Mouse (Mus musculus): ENCODE data around the gene Gimap8.

Gene Gimap8

DNA sequence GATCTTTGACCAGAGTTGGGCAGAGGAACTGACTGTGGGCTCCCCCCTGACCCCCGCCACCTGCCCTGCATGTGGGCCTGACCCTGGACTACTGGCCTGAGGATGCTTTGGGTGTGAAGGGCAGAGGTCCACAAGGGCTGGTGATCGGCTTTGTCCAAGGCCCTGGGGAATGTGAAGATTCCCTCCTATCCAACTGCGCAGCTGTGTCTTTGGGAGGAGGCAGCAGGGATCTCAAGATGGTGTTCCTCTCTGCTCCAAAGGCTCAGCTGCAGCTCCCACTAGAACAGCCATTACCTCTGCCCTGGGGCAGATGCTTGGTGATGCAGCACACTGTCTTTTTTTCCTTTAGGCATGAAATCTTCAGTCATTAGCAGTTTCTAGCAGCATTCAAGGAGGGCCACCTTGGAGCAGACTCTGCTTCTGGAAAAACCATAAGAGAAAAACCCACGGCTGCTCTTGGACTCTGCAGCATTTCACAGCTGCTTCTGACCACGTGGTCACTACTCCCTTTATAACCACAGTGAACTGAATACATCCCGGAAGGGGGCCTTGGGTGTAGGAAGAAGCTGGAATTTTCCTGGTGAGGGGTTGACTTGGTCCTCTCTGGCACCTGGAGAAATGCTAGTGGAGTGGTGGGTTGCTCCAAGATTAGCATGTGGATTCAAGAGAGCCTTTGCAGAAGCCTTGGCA, 9.1 kb upstream of the Gimap8 start:
- no peak for DNase-seq (ENCODE audit: low spot score)

DNA sequence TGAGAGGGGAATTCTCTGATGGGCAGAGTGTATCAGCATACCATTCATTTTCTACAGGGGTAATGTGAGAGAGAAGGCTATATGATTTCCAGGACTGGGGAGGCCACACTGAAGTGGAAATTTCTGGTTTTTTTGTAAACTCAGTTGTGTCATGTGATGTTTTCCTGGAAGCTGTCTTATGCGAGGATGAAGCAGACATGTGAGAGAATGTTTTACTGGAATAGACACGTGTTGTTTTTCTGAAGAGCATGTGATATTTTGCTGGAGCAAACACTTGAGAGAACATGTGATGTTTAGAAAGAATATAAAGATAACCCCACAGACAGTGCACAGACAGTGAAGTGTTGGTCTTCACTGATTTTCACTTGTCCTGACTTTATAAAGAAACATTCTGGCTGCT, 8.5 kb upstream of the Gimap8 start:
- no peak for DNase-seq (ENCODE audit: low spot score)

DNA sequence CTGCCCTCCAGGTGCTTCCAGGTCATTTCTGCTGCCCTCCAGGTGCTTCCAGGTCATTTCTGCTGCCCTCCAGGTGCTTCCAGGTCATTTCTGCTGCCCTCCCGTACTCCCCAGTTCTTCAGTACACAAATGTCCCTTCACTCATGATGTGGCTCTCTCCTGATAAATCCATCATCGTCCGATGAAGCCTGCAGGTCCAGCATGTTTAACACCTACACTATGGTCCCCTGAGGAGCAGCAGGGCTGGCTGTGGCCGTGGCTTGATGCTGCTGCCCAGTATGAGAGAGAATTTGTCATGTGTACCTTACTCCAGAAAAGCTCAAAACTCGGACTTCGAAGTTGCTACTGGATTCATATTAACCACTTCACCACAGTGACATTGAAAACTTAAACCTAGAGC, 5.6 kb upstream of the Gimap8 start:
- DNase-seq (ENCODE audit: low spot score) = no peak

DNA sequence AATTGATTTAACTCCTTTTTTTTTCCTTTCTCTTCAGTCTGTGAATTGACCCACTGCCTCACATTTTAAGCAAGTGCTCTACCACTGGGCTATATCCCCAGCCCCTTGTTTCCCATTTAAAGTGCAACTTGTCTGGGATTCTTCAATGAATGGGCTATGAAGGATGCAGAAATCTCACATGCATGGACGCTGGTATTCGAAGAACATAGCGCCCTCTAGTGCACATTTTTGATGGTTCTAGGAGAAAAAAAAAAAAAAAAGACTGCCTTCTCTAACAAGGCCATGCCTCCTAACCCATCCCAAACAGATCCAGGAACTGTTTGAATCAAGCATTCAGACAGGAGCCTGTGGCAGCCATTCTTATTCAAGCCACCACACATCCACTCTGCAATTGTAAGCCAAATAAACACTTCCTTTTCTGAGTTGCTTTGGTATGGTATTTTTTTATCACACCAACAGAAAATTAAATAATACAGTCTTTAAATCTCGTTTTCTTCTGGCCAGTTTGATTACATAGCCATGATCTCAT, 4.2 kb upstream of the Gimap8 start:
- DNase-seq (ENCODE audit: low spot score) = no peak

DNA sequence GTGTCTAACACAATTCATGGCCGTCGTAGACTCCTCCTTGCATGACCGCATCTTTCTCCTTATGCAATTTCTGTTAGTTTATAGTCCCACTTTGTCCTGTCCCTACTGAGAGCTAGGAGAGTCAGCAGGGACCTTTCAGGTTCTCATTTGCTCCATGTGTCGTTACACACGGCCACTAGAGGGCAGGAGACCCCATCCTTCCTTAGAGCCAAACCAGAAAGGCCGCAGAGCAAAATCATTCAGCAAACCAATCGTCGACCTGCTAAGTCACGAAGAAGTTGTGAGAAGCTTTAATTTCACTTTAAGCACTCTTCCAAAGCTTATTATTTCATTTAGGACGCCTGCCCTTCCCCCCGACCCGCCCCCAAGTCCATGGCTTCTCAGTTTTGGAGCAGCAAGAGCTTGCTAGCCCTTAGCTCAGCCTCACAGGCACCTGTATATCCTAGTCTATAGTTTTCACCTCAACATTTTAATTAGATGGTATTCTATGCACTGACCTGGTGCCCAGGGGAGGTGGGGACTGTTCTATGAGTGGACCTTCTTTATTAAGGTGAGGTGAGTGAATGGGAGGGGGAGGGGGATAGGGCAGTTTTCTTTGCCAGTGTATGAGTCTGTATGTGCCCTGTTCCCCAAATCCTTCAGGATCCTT, 1.2 kb upstream of the Gimap8 start:
- DNase-seq (ENCODE audit: low spot score) = peak; percentile 78

DNA sequence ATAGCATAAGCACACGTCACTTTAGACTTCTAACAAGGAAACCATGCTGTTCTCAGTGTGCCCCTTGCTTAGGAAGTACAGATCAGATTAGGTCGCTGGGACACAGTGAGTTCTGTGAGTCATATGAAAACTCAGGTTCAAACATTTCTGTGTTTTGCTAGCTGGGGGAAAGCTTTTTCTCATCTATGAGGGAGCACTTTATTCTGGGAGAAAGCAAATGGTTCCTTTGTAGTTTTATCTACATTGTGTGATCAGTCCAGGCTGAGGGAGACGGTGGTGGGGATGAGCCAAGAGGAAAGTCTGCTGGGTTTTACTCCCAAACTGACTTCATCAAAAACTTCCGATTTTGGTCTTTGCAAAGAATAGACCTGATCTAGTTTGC, 734 bp upstream of the Gimap8 start:
- no peak for DNase-seq (ENCODE audit: low spot score)

DNA sequence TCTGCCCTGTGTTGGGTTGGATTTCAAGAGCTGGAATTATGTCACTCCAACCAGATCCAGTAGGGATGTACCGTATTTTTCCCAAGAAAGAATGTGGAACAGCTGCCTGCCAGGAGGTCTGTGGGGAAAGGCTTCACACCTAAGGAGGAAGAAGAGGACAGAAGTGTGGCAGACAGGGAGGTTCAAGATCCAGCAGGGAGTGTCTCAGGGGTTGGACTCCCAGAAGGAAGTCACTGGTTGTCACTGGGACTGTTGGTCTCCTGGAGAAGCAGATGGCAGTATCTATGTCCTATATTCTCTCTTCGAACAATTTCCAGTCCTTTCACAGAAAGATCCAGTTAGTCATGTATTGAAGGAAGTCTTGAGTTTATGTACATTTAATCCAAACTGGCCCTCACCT, 577 bp downstream of the Gimap8 start:
- no peak for DNase-seq (ENCODE audit: low spot score)

DNA sequence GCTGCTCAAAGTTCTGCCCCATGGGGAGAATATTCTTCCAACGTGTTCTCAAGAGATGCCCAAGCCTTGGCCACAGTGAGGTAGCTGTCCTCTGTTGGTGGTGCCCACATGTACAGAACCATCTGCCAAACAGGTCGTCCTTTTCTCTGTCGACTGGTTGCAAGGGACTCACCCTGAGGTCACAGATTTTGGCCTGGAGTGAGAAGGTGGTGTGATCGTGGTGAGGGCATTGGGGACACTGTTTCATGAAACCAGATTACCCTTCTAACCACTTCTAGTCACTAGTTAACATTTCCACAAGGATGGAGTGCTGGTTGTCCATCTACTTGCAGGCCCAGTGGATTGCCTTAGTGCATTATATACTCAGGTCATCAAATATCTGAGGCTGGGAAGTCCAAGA, 1.7 kb downstream of the Gimap8 start:
- DNase-seq (ENCODE audit: low spot score) = no peak

DNA sequence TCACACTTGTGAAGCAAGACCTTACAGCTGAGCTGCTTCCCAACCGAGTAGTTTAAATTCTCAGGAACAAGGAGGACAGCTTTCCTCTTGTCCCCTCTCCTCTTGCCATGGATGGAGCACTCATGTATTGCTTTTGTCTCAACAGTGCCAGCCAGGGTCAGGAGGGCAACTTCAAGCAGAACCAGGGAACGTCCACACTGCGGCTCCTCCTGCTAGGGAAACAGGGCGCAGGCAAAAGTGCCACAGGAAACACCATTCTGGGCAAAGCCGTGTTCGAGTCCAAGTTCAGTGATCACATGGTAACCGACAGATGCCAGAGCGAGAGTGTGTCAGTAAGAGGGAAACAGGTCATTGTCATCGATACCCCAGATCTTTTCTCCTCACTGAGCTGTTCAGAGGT, 3.0 kb downstream of the Gimap8 start:
- no peak for DNase-seq (ENCODE audit: low spot score)

DNA sequence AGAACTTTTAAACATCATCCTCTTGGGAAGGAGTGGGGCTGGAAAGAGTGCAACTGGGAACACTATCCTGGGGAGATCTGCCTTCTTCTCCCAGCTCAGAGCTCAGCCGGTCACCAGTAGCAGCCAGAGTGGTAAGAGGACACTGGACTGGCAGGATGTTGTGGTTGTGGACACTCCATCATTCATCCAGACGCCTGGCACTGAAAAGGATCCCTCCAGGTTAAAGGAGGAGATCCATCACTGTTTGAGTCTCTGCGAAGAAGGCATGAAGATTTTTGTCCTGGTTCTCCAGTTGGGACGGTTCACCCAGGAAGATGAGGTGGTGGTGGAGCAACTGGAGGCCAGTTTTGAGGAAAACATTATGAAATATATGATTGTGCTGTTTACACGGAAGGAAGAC, 11.7 kb downstream of the Gimap8 start:
- no peak for DNase-seq (ENCODE audit: low spot score)

DNA sequence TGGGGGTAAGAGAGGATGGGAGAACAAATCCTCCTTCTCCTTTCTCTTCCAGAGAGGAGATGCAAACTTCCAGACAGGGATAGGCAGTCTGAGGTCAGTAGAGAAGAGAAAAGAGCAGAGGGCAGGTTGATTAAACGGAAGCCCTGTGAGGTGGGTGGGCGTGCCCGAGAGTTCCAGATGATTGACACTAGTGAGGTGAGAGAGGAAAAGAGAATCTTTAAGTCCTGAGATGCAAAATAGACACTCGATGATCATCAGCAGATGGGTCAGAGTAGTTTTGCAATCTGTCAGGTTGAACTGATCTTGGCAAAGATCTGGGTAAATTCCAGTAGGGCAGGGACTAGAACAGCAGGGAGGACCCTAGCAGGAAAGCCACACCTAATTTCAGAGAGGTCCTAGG, 17.7 kb downstream of the Gimap8 start:
- no peak for DNase-seq (ENCODE audit: low spot score)

DNA sequence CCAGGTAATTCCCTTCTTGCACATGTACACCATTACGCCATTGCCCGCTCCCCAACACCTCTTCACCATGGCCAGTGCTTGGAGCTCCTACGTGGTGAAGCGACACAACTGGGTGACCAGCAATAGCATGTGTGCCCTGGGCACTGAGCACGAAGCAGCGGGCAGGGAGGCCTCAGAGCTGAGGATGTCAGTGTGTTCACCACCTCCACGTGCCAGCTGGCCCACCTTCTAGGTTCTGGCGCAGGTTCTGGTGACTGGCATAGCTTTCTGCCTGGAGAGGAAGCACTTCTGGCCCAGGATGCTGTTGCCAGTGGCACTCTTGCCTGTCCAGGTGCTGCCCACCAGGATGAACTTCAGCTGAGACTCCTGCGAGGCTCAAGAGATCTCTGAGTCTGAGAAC, 18.4 kb downstream of the Gimap8 start:
- no peak for DNase-seq (ENCODE audit: low spot score)

DNA sequence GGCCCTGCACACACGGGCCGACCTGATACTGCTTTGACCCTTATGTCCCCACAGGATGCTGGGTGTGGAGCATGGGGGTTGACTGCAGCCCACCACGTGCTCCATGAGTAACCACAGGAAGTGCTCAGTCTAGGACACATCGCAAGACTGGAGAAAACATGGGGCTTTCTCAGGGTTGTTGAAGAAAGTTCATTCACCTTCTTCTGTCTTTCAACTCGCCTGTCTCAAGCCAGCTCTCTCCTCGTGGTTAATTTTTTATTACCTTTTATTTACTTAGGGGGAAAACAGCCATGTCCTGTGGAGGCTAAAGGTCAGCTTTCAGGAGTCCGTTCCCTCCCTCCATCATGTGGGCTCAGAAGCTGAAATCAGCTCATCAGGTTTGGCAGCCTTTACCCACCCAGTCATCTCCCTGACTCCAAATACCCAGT, 19.1 kb downstream of the Gimap8 start:
- DNase-seq (ENCODE audit: low spot score) = no peak

DNA sequence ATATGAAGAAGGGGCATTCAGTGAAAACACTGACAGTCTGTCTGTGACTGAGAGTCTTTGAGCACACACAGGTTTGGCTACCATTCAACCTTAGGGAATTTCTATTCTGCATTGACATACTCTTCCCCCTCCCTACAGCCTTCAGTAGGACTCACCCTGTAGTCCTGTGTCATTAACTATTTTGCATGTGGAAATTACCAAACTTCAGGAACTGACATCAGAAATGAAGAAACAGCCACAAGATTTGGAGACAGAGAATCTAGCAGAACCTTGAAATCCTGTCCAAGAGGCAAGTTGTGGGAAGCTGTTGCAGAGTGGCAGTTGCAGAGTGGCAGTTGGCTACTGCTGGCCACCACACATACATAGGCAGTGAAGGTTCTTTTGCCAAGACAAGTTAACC, 21.0 kb downstream of the Gimap8 start:
- DNase-seq (ENCODE audit: low spot score) = no peak

DNA sequence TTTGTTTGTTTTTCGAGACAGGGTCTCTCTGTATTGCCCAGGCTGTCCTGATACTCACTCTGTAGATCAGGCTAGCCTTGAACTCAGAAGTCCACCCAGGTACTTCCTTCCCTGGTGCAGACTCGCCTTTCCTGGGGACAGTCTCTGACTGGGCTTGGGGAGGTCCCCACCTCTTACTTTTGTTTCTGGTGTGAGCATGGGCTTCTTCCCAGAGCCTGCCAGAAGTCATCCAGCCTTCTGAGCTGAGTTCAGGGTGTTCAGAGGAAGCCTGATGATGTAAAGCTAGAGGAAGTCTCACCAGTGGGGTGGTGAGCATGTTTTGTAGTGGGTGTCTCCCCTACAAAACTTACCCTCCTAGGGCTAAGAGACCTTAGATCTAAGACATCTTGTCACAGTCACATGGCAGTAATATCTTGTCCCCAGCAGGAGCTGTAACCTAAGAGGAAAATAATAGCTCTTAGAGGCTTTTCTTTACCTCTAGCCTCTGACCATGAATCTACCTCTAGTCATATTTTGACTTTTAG, 22.5 kb downstream of the Gimap8 start:
- DNase-seq (ENCODE audit: low spot score) = peak; percentile 64

DNA sequence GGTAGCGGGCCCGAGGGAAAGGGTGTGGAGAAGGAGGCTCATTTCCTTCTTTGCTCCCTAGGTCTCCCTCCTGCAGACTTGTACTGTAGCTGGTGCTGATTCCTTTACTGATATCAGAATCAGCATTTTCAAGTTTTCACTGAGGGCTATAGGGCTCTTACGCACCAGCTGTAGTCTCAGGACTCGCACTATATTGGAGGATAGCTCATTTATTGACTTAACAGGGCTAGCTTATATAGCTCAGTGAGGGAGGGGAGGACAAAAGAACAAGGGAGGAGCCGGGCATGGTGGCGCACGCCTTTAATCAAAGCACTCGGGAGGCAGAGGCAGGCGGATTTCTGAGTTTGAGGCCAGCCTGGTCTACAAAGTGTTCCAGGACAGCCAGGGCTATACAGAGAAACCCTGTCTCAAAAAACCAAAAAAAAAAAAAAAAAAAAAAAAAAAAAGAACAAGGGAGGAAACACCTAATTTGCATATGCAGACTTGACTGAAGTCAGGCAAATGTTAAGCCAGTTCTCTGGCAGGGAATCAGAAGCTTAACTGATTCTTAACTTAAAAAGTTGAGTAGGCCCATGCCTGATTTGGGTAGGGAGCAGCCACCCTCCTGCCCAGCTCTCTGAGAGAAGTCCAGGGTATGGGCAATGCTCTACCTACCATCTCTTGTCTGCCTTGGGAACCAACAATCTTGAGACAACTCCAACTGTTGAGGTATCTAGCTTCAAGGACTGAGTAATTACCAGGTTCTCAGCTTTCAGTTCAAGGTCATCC, 27.4 kb downstream of the Gimap8 start:
- DNase-seq (ENCODE audit: low spot score) = no peak

DNA sequence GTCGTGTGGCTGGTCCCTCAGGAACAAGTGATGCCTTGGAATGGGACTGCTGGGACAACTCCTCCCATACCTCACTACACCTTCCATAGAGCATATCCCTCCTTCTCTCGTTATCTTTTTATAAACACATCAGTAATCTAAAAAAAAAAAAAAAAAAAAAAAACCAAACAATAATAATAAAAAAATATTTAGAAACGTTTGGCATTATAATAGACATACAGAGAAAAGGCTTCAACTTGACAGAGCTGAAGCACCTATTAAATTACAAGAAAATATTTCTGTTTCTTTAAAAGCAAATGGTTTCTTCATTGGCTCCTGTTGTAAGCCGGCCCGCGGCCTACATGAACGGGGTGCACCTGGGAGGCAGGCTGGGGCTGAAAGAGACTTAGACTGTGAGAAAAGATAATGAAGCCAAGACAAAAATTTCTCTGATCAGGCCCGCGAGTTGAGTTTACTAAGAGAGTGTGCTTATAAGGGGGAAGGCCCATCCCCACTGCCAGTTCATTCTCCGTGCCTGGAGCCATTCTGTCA, 28.4 kb downstream of the Gimap8 start:
- no peak for DNase-seq (ENCODE audit: low spot score)

DNA sequence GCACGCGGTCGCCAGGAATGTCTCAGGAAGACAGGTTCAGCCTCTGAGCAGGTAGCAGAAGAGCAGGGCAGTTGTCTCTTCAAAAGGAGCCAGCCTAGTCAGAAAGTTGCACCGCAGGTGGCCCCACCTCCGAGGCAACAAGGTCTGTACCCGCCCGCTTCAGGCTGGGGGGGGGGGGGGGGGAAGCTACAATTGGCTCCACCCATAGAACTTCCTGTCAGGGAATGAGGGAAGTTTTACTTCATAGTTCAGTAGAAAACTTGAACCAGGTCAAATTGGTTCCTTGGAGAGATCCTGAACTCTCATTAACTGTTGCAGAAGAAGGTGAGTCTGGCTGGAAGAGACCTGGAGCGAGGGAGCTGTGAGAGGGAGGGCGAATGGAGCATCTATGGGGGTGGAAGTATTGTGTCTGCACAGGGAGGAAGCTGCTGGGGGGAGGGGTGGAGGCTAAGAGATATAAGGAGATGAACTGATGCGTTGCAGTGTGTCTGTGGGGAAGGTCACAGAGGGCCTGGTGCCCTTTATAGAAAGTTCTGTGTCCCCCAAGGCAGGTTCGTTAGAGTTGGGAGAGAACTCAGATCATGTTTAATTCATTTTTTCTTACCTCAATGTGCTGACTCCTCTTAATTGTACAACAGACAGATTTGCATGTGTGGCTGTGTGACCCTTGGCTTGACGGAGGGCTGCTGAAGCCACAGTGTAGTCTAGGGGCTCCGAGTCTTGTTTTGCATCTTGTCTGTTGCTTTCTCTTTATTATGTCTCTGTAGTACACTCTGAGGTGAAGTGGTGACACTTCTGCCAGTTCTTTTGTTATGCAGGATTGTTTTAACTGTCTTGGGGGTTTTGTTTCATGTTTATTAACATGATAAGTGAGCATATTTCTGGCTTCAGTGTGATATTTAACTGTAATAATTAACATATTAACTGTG, 29.2 kb downstream of the Gimap8 start, which contains the start of gene Gimap9:
Gene Gimap9, plus strand, starts transcription at position 199 of the 929 bp plus-strand sequence.
- peak; percentile 81 for DNase-seq (ENCODE audit: low spot score)

DNA sequence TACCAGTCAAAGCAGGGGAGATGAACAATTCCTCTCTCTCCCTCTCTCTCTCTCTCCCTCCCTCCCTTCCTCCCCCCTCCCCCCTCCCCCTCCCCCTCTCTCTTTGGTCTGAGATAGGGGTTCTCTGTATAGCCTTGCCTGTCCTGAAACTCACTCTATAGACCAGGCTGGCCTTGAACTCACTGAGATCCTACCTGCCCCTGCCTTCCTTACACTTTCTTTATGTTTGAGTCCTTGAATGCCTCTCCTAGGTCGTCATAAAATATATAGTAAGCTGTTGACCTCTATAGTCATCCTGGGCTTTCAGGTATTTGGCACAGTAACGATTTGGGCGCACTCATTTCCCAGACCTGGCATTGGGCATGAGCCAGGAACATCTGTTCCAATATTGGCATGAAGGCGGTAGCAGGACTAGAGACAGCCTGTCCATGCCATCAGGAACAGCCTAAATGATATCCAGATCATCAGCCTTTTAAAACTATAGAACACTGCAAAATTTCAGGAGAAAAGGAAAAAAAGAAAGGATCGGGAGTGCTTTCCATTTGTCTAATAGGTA, 29.9 kb downstream of the Gimap8 start:
- DNase-seq (ENCODE audit: low spot score) = no peak

DNA sequence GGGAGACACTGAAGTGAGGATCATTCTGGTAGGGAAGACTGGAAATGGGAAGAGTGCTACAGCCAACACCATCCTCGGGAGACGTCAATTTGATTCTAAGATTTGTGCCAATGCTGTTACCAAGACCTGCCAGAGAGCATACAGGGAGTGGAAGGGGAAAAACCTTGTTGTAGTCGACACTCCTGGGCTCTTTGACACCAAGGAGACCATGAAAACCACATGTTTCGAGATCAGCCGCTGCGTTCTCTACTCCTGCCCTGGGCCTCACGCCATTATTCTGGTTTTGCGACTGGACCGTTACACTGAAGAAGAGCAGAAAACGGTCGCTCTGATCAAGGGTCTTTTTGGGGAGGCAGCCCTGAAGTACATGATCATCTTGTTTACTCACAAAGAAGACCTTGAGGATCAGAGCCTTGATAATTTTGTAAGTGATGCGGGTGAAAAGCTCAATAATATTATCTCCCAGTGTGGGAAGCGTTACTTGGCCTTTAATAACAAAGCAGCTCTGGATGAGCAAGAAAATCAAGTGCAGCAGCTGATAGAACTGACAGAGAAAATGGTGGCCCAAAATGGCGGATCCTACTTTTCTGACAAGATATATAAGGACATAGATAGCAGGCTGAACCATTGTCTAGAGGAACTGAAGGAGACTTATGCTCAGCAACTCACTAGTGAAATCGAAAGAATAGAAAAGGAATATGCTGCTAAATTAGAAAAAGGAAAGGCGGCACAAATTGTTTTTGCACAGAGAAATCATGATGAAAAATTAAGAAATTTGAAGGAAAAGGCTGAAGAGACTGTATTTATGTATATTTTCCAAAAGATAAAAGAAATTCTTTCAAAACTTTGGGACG, 30.7 kb downstream of the Gimap8 start:
- DNase-seq (ENCODE audit: low spot score) = peak; percentile 34

Data from T-cell, adult 2 months (primary cell).